Mouse (Mus musculus): ENCODE data around the gene Hddc2. TPM values are rescaled to one million over a fixed set of nuclear protein-coding genes. Genes with fewer than 3 reads are reported as not detected.

Hddc2 gene
- polyA plus RNA-seq, 1 experiment from 2014 or later = 9.5 TPM

DNA sequence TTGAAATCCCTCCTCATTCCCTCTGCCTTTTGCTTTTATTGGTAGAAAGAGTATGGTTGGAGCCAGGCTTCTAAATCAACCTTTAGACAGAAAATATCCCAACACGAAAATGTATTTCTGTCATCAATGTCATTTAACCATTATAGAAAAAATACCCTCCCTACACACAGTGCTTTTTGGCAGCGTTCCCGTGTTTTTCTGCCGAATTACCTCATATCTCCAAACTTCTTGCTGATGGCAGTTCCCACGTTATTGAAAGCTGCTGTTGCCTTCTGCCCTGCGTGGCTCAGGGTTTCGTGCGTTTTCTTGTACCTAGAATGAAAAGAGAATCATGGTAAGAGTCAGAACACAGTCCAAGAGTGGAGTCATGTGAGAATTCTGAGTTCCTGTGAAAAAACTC is 33.2 kb downstream of the Hddc2 start:
- Histone ChIP-seq H3K4me3 (ENCODE audit: low read depth, low read length) (no peak overlapping the region), H3K4me1 (ENCODE audit: insufficient read depth) (no peaks in the 10 kb centered on the region), H3K4me2 (ENCODE audit: low read depth, low read length) (no peak overlapping the region), H3K27ac (ENCODE audit: low read depth) (no peak overlapping the region), H3K9me3 (ENCODE audit: low read length) (no peaks in the 10 kb centered on the region), H3K27me3 (ENCODE audit: insufficient read depth, low read length) (no peaks in the 10 kb centered on the region), H3K36me3 (replicated peaks; ENCODE audit: insufficient read depth, low read length) (no peaks in the 10 kb centered on the region), H3K9ac (replicated peaks) (no peak overlapping the region)
- no peak for ATAC-seq
- DNase-seq = no peak
- 77% methylated on average over 8 of the region's 8 CpGs for WGBS (ENCODE audit: insufficient replicate concordance)
- TF ChIP-seq CTCF (IDR thresholded peaks at IDR 0.05; ENCODE audit: low read depth) (no peak), EP300 (IDR thresholded peaks at IDR 0.05; ENCODE audit: low read depth) (no peak)

- no peak for TF ChIP-seq EP300 (IDR thresholded peaks at IDR 0.05; ENCODE audit: low read depth)
- TF ChIP-seq CTCF (IDR thresholded peaks at IDR 0.05; ENCODE audit: low read depth) = no peak
- Histone ChIP-seq H3K36me3 (replicated peaks; ENCODE audit: insufficient read depth, low read length) (no peaks in the 10 kb centered on the region), H3K4me3 (ENCODE audit: low read depth, low read length) (no peak overlapping the region), H3K9ac (replicated peaks) (no peak overlapping the region), H3K4me2 (ENCODE audit: low read depth, low read length) (no peak overlapping the region), H3K4me1 (ENCODE audit: insufficient read depth) (no peaks in the 10 kb centered on the region), H3K27ac (ENCODE audit: low read depth) (no peak overlapping the region), H3K9me3 (ENCODE audit: low read length) (no peaks in the 10 kb centered on the region), H3K27me3 (ENCODE audit: insufficient read depth, low read length) (no peaks in the 10 kb centered on the region)
- WGBS (ENCODE audit: insufficient replicate concordance) = 75% methylated on average over 2 of the region's 2 CpGs
- ATAC-seq = no peak
- no peak for DNase-seq
Measured at GRCm38 (mm10) chr10:31351056-31351455, 37.9 kb downstream of the Hddc2 start.

DNA sequence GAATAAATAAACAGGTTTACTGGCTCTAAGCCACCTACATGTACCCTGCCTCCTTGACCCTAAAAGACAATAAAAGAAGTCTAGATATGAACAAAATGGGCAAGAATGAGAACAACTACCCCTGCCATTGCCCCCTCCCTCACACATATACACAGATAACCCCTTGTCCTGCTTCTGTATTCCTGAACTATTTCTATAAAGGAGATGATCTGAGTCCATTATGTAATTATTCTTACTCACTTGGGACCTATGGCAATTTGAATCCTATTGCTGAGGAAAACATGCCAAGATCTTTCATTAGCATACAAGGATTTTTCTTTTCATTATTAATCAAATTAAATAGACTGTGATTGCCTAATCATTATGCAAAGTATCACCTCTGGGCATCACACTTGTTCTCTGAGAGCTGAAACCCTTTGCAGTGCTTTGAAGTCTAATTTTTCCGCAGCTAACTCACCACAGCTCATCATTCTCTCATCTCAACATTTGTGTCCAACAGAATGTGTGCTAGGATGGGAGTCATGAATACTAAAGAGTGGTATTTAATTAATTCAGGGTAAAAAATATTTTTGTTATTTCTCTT is 39.8 kb downstream of the Hddc2 start:
- TF ChIP-seq CTCF (IDR thresholded peaks at IDR 0.05; ENCODE audit: low read depth) (no peak), EP300 (IDR thresholded peaks at IDR 0.05; ENCODE audit: low read depth) (no peak)
- WGBS (ENCODE audit: insufficient replicate concordance) = 80% methylated on average over 1 of the region's 1 CpGs
- ATAC-seq = no peak
- H3K36me3 ChIP-seq (replicated peaks; ENCODE audit: insufficient read depth, low read length) = no peaks in the 10 kb centered on the region
- H3K27me3 ChIP-seq (ENCODE audit: insufficient read depth, low read length) = no peaks in the 10 kb centered on the region
- H3K4me2 ChIP-seq (ENCODE audit: low read depth, low read length) = no peak overlapping the region
- H3K9ac ChIP-seq (replicated peaks) = no peak overlapping the region
- no peak overlapping the region for H3K27ac ChIP-seq (ENCODE audit: low read depth)
- no peak for DNase-seq
- no peaks in the 10 kb centered on the region for H3K4me1 ChIP-seq (ENCODE audit: insufficient read depth)
- no peaks in the 10 kb centered on the region for H3K9me3 ChIP-seq (ENCODE audit: low read length)
- H3K4me3 ChIP-seq (ENCODE audit: low read depth, low read length) = no peak overlapping the region

DNA sequence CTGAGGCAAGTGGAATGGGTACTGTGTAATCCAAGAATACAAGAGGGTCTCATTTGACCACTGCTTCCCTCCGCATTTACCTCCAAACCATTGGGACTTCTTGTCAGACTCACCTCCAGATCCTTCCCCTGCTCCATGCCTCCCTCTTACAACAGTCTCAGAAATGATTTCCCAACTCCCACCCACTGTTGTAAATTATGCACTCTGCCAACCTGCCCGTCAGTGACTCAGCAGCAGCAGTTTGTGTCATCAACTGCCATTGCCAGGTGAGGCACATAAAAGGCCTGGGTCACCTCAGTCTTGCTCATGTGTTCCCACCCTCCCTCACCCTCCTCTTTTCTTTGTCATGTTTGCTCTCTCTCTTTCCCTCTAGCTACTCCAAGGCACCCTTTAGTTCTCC is 41.0 kb downstream of the Hddc2 start:
- no peaks in the 10 kb centered on the region for H3K36me3 ChIP-seq (replicated peaks; ENCODE audit: insufficient read depth, low read length)
- no peak overlapping the region for H3K4me3 ChIP-seq (ENCODE audit: low read depth, low read length)
- DNase-seq (no peak), ATAC-seq (no peak)
- H3K4me2 ChIP-seq (ENCODE audit: low read depth, low read length) = no peak overlapping the region
- no peaks in the 10 kb centered on the region for H3K4me1 ChIP-seq (ENCODE audit: insufficient read depth)
- WGBS (ENCODE audit: insufficient replicate concordance) = 77% methylated on average over 2 of the region's 2 CpGs
- no peaks in the 10 kb centered on the region for H3K27me3 ChIP-seq (ENCODE audit: insufficient read depth, low read length)
- no peak overlapping the region for H3K9ac ChIP-seq (replicated peaks)
- H3K27ac ChIP-seq (ENCODE audit: low read depth) = no peak overlapping the region
- no peaks in the 10 kb centered on the region for H3K9me3 ChIP-seq (ENCODE audit: low read length)
- no peak for TF ChIP-seq CTCF (IDR thresholded peaks at IDR 0.05; ENCODE audit: low read depth)
- TF ChIP-seq EP300 (IDR thresholded peaks at IDR 0.05; ENCODE audit: low read depth) = no peak

DNA sequence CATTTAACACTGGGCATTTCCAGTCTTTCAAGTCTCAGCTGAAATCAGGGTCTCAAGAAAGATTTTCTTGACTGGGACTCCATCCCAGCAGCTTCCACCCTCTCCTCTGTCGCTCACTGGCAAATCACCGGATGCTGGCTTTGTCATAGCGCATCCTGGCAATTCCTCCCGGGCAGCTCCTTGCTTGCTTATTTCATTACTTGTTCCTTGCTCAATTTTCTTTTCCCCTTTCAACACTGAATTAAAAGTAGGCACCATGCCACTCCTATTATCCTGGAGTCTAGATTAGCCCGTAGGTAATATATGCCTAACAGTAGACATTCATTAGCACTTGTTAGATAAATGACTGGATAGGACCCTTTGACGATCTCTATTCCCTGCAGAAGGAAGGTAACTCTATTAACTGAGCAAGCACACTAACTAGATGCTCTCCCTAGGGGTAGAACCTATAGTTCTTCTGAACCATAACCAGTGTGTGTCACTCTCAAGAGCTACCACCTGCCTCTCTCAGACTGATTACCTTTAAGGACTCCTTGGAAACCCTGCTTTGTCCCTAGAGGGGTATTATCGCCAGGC is 41.8 kb downstream of the Hddc2 start:
- no peaks in the 10 kb centered on the region for H3K4me1 ChIP-seq (ENCODE audit: insufficient read depth)
- no peaks in the 10 kb centered on the region for H3K9me3 ChIP-seq (ENCODE audit: low read length)
- no peak overlapping the region for H3K4me2 ChIP-seq (ENCODE audit: low read depth, low read length)
- no peak overlapping the region for H3K27ac ChIP-seq (ENCODE audit: low read depth)
- H3K27me3 ChIP-seq (ENCODE audit: insufficient read depth, low read length) = no peaks in the 10 kb centered on the region
- ATAC-seq = no peak
- WGBS (ENCODE audit: insufficient replicate concordance) = 65% methylated on average over 7 of the region's 7 CpGs
- TF ChIP-seq EP300 (IDR thresholded peaks at IDR 0.05; ENCODE audit: low read depth) (no peak), CTCF (IDR thresholded peaks at IDR 0.05; ENCODE audit: low read depth) (no peak)
- DNase-seq = no peak
- H3K9ac ChIP-seq (replicated peaks) = no peak overlapping the region
- no peaks in the 10 kb centered on the region for H3K36me3 ChIP-seq (replicated peaks; ENCODE audit: insufficient read depth, low read length)
- H3K4me3 ChIP-seq (ENCODE audit: low read depth, low read length) = no peak overlapping the region

DNA sequence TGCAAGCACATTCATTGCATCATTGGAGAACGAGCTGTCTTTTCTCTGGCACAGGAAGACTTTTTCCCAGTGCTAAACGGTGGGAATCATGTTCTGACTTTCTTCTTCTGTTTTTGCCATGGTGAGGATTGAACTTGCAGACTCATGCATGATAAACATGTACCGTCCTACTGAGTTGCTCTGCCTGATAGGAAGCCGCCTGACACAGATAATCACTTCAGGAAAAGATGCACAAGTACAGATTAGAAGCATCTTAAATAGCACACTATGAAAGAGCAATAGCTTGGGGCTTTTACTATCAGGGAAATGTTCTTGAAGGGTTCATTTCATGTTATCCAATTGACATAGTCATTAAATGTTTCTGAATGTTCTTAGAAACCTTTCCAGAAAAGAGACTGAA is 46.6 kb downstream of the Hddc2 start:
- H3K9me3 ChIP-seq (ENCODE audit: low read length) = no peaks in the 10 kb centered on the region
- no peak overlapping the region for H3K9ac ChIP-seq (replicated peaks)
- ATAC-seq (no peak), DNase-seq (no peak)
- no peaks in the 10 kb centered on the region for H3K4me1 ChIP-seq (ENCODE audit: insufficient read depth)
- no peak for TF ChIP-seq EP300 (IDR thresholded peaks at IDR 0.05; ENCODE audit: low read depth)
- no peak for TF ChIP-seq CTCF (IDR thresholded peaks at IDR 0.05; ENCODE audit: low read depth)
- no peaks in the 10 kb centered on the region for H3K36me3 ChIP-seq (replicated peaks; ENCODE audit: insufficient read depth, low read length)
- H3K27ac ChIP-seq (ENCODE audit: low read depth) = no peak overlapping the region
- no peak overlapping the region for H3K4me3 ChIP-seq (ENCODE audit: low read depth, low read length)
- H3K27me3 ChIP-seq (ENCODE audit: insufficient read depth, low read length) = no peaks in the 10 kb centered on the region
- WGBS (ENCODE audit: insufficient replicate concordance) = 49% methylated on average over 4 of the region's 4 CpGs
- H3K4me2 ChIP-seq (ENCODE audit: low read depth, low read length) = no peak overlapping the region
